Mouse (Mus musculus) sigmoid colon, adult 10 weeks (tissue): ENCODE measurements around the gene Pde4d. TPM values are rescaled to one million over a fixed set of nuclear protein-coding genes. Genes with fewer than 3 reads are reported as not detected.

Experiments
- polyA plus RNA-seq: library from polyadenylated mRNA; stranded (reverse); fragments of 350-450 nt; fragmentation: Illumina TruSeq; extraction: RNeasy Lipid Tissue Mini Kit (QIAGEN cat#74804); gene quantifications from one replicate; pipeline ENCODE4 v1.2.3, GENCODE M21; 2014; ENCODE audit warnings: low read depth, low replicate concordance

Pde4d gene
- polyA plus RNA-seq, result 12.3 TPM

DNA sequence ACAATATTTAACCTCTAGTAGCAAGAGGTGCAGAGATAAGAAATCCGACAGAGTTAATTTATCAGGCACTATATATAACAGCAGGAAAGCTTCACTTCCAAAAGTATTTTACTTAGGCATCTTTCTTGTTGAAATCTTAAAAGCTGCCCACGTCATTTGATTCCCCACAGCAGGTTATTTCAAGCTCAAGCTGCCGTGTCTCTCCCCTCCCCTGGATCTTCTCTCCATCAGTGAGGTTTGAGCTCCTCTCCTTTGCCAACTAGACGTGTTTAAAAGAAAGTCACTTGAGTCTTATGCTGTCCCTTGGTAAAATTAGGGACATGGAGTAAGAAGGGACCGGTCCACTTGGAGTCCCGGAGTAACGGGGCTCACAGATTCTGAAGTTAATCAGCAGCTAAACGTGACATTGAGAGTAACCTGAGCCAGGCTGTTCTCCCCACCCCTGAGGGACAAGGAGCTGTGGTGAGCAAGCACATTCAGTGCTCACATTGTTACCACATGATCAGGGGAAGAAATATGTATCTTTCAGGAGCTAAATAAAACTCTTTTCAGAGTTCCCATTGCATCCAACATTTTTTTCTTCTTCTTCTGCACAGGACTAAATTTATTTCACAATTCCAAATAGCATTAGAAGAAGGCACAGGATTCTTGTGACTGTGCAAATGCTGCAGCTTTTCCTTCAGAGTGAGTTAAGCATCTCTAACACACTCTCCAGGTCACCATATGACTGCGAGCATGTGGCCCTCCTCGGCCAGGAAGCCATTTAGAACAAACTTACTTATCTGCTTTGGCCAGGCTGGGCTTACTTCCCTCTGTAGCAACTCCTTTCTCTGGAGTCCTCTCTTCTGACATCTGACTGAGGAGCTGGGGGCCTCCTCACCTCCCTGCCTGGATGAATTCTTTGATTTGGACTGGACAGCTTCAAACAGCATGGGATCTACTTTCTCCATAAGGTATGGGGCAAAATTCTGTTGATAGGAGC is at the start of gene Pde4d:
Gene Pde4d (plus strand): TSS at position 833 of the 982 bp plus-strand sequence.

Other genes starting within 250 kb of the Pde4d start
- 173 TPM for gene Elovl7, start 235.5 kb upstream of the Pde4d start, polyA plus RNA-seq
- gene Depdc1b, start 133.6 kb upstream of the Pde4d start, polyA plus RNA-seq, result 0.82 TPM